Mouse (Mus musculus) layer of hippocampus, adult 8-10 months (tissue): ENCODE measurements around the gene Pilrb1. TPM values are rescaled to one million over a fixed set of nuclear protein-coding genes. Genes with fewer than 3 reads are reported as not detected.
A peak's percentile ranks its signal among the peaks of the same experiment; 100 is the strongest.
"Not testable (repeated sequence)": the region's sequence is repeated elsewhere in the genome, so short reads cannot be mapped to it uniquely, and the experiment has no call there.

Source experiments
- DNase-seq, 2 experiments: peaks; one replicate each; pipeline ENCODE4 v3.0.0; 2022; ENCODE audit warnings: low spot score in 2 of 2
- total RNA-seq, 4 experiments: library from RNA; stranded (reverse); gene quantifications; 2 replicates each; pipeline ENCODE4 v1.2.4; 2022

Gene Pilrb1
- total RNA-seq, result under 1 TPM in 2 of 4 experiments, not detected in 2; 0.57 to 0.58 TPM

GRCm38 (mm10) chr5:137857960-137858710 is at the start of gene Pilrb1:
TSS of gene Pilrb1 (minus strand) at chr5:137858106.
- DNase-seq, result not testable (repeated sequence)

GRCm38 (mm10) chr5:137897812-137898211 is 39.9 kb upstream of the Pilrb1 start:
- no peak for DNase-seq

- DNase-seq, result no peak
These were observed 35.0 kb upstream of the Pilrb1 start for GRCm38 (mm10) chr5:137892954-137893353.

GRCm38 (mm10) chr5:137887666-137888065 is 29.8 kb upstream of the Pilrb1 start:
- DNase-seq, result no peak

GRCm38 (mm10) chr5:137885894-137886293 is 28.0 kb upstream of the Pilrb1 start:
- peak; percentile 14 to 60 for DNase-seq

- DNase-seq, result no peak
These were observed 25.4 kb upstream of the Pilrb1 start for GRCm38 (mm10) chr5:137883345-137883744.

GRCm38 (mm10) chr5:137882922-137883321 is 25.0 kb upstream of the Pilrb1 start:
- DNase-seq, result no peak

- DNase-seq, result no peak
These were observed 20.0 kb upstream of the Pilrb1 start for GRCm38 (mm10) chr5:137877860-137878259.

- DNase-seq, result no peak
These were observed 17.1 kb upstream of the Pilrb1 start for GRCm38 (mm10) chr5:137875054-137875453.

GRCm38 (mm10) chr5:137872381-137872702 is 14.4 kb upstream of the Pilrb1 start:
- DNase-seq, result not testable (repeated sequence)

GRCm38 (mm10) chr5:137871644-137872380 is 13.9 kb upstream of the Pilrb1 start, which contains the start of gene Pilrb2:
TSS of gene Pilrb2 (minus strand) at chr5:137871815.
- not testable (repeated sequence) for DNase-seq

GRCm38 (mm10) chr5:137868600-137868999 is 10.7 kb upstream of the Pilrb1 start:
- DNase-seq, result not testable (repeated sequence)

GRCm38 (mm10) chr5:137864008-137864407 is 6.1 kb upstream of the Pilrb1 start:
- DNase-seq, result not testable (repeated sequence)

GRCm38 (mm10) chr5:137856870-137857269 is 1.0 kb downstream of the Pilrb1 start:
- not testable (repeated sequence) for DNase-seq

GRCm38 (mm10) chr5:137854907-137855306 is 3.0 kb downstream of the Pilrb1 start:
- DNase-seq, result not testable (repeated sequence)

GRCm38 (mm10) chr5:137850313-137850712 is 7.6 kb downstream of the Pilrb1 start:
- not testable (repeated sequence) for DNase-seq

- not testable (repeated sequence) for DNase-seq
These were observed 20.8 kb downstream of the Pilrb1 start for GRCm38 (mm10) chr5:137837110-137837509.

GRCm38 (mm10) chr5:137836611-137837010 is 21.3 kb downstream of the Pilrb1 start:
- DNase-seq, result no peak

GRCm38 (mm10) chr5:137835966-137836520 is 21.9 kb downstream of the Pilrb1 start, which contains the start of gene Pilra:
TSS of gene Pilra (minus strand) at chr5:137836281.
- DNase-seq, result not testable (repeated sequence)

- DNase-seq, result no peak
These were observed 24.4 kb downstream of the Pilrb1 start for GRCm38 (mm10) chr5:137833500-137833899.

- DNase-seq, result no peak
These were observed 26.4 kb downstream of the Pilrb1 start for GRCm38 (mm10) chr5:137831506-137831905.

- DNase-seq, result no peak
These were observed 26.8 kb downstream of the Pilrb1 start for GRCm38 (mm10) chr5:137831106-137831505.
